Mouse (Mus musculus) erythroblast, embryonic 14.5 days (primary cell): Measurements from ENCODE around the gene Shmt1.

Experiments used
- GATA1 ChIP-seq: IDR thresholded peaks from 2 replicates; pipeline ENCODE4 v1.6.1; 2012; ENCODE audit warnings: low read length, inconsistent platforms, mixed read lengths
- TAL1 ChIP-seq: IDR thresholded peaks from 3 replicates; pipeline ENCODE4 v1.6.1; 2012; ENCODE audit warnings: low read length, inconsistent platforms, mixed read lengths

GRCm38 (mm10) chr11:60774841-60775240 lies 36.7 kb downstream of the Shmt1 start:
- TF ChIP-seq TAL1 (no peak), GATA1 (no peak)
